Mouse (Mus musculus): ENCODE data around the gene Rasl11b.

The Rasl11b gene

DNA sequence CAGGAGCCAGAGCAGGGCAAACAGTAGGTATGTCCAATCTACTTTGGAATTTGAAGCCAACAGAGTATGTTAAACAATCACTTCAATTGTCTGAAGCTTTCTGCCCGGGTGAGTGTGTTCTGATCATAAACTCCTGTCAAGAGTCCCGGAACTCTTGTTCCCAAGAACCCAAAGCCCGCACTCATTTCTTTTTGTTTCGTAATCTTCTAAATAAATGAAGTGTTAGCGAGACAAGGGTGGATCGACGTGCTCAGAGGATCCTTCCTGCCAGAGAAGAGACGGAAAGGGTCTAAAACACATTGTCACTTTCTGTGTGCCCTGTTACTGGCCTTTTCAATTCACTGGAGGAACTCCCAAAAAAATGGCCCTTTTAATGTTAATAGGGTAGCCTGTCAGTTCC lies 6.2 kb upstream of the Rasl11b start:
- DNase-seq (ENCODE audit: low spot score): no peak

DNA sequence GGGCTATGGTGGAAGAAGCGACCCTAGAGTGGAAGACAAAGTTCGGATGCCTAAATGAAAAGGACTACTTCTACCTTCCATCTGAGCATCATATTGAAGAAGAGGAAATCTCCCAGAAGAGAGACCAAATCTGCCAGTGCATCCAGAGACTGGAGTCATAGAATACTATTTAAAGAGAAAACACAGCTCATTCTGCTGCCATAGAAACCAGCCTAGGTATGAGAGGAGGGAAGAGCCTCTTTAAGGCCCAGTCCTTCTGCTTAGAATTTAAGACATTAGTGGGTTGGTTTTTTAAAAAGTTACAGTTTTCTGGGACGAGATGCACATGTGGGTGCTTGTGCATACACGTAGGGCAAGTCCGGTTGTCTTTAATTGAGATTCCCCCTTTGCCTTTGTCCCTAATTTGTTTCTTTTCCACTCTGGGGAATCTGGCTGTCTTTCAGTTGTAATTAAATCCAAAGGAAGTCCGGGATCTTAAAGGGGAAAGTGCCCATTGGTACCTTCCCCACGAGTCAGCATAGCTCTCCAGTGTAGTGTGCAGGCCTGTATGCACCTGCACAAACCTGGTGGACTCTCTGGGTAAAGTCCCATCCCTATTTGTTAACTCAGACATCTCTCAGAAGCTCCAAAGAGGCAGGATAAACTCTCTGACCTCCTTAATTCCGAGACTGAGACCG lies 5.5 kb upstream of the Rasl11b start:
- no peak for DNase-seq (ENCODE audit: low spot score)

DNA sequence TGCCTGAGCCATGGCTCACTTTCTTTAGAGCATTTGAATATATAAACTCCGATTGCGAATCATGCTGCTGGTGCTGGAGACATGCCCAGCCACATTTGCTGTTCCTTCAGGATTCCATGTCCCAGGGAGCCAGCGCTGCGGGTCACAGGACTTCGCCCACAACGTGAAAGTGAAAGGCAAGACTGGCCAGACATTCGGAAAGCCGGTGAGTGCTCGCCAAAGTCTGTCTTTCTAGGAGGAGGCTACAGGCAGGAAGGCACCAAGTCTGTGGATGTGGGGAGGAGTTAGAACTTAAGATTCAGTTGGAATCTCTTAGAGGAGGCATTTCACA lies 5.0 kb upstream of the Rasl11b start:
- DNase-seq (ENCODE audit: low spot score): no peak

DNA sequence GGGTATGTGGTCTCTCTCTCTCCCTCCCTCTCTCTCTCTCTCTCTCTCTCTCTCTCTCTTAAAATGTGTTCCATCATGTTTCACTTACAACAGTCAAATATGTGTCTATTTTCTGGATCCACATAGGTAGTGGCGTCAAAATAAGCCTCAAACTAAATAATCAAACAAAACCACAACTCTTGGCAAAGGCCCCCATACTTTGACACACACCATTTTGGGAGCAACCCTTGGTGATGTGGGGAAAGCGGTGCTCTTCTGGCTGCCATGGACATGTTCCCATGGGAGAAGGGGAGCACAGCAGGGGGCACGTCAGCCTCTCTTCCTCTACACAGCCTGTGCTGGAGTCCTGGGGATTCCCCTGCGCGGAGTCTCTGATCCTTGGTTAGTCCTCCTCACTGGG lies 4.2 kb upstream of the Rasl11b start:
- no peak for DNase-seq (ENCODE audit: low spot score)

DNA sequence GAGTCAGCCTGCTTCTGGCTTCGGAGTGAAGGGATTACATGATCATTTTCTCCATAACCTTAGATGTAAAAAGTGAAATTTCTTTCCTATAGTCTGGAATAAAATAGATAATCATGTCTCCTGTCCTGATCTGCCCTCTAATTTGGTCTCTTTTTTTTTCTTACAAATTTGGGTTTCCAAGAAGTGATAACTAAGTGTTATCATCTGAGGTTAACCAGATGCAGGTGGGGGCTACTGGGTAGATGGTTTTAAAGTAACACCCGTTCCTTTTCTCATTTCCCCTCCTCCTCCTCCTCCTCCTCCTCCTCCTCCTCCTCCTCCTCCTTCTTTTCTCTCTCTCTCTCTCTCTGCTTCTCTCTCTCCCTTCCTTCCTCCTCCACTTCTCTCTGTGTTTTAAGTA lies 2.1 kb upstream of the Rasl11b start:
- DNase-seq (ENCODE audit: low spot score): no peak

DNA sequence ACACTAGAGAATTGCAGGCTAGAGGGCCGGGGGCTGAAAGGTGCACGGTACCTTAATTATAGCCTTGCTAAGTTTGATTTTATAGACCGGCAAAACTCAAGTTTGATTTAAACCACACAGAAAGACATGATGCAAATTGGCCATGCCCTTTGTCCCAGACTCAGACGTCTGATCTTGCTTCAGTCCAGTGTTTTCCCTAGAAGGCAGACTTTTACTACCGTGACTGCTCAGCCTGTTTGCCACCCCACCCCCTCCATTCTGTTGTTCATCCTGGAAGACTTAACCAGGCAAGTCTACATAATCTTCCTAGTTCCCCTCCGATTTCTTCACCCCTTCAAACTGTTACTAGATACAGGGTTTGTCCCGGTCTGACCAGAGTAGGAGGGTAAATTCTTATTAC lies 1.5 kb upstream of the Rasl11b start:
- no peak for DNase-seq (ENCODE audit: low spot score)

DNA sequence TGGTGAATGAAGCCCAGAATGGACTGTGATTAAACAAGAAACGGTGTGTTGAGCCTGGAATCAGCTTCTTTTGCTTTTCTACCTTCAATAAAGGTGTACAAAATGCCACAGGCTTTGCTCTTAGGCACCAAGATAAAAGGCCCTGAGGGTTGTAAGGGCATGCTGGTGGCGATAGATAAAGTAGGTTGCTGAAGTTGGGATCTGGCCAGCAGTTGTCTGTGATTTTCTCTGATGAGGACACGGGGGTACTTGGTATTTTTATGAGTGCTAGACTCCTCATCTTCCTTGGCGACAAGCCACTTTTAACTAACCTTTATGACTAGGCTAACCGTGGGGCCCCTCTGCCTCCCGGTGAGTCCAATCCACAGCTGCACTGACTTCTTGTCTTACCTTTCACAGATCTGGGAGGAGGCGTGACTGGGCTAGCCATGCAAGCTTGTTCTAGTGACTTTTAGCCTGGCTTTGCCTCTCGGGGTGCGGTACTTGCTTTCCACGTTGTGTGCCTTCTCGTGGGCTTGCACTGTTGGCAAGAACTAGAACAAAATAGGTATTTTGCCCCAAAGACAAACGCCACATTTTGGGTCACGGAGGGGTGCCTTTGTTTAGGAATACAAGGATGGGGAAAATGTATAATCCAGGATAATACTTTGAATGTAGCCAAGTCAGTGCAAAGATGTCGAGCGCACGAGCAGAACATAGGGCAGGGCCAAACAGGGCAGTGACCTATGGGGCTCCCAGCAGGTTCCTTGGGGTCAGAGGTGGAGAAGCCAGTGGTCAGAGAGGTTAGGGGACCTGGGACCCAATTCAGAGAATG lies 852 bp upstream of the Rasl11b start:
- no peak for DNase-seq (ENCODE audit: low spot score)

DNA sequence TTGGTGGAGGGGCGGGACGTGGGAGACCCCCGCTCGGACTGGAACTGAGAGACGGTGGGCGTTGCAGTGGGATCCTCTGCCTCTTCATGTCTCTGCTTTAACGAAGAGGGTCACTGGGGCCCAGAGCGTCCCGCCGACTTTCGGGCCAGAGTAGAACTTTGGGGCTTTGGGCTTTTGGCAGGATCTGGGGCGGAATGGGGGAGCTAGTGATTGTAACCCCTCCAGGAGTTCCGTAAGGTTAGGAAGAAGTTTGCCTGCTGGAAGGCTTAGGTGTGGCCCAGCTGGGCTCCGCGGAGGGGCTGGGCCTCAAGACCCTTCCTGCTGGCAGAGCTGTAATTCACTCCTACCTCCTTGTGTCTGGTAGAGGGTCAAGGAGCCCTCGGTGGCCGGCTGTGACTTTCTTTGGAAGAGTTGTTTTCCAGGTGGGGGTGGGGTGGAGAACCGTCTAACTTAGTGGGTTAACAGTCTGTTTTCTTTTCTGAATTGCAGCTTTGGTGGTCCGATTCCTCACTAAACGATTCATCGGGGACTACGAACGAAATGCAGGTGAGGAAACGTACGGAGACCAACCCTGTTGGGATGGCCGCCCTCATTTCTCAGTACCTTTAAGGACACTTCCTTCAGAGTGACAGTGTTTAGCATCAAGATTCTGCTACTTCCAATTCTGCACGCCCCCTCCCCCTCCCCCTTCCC lies 674 bp downstream of the Rasl11b start:
- DNase-seq (ENCODE audit: low spot score): no peak

DNA sequence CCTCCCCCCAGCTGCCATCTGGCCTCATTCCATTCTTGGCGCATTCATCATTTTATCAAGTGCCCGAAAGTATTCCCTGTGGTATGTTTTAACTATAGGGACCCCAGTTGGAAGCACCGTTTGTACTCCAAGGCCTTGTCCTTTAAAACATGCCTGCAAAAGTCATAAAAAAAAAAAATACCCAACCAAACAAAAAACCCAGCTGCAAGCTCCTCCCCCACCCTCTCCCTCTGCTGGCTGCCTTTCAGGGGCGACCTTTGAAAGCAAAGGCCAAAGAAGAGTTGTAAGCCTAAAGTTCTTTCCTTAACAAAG lies 1.2 kb downstream of the Rasl11b start:
- DNase-seq (ENCODE audit: low spot score): no peak

DNA sequence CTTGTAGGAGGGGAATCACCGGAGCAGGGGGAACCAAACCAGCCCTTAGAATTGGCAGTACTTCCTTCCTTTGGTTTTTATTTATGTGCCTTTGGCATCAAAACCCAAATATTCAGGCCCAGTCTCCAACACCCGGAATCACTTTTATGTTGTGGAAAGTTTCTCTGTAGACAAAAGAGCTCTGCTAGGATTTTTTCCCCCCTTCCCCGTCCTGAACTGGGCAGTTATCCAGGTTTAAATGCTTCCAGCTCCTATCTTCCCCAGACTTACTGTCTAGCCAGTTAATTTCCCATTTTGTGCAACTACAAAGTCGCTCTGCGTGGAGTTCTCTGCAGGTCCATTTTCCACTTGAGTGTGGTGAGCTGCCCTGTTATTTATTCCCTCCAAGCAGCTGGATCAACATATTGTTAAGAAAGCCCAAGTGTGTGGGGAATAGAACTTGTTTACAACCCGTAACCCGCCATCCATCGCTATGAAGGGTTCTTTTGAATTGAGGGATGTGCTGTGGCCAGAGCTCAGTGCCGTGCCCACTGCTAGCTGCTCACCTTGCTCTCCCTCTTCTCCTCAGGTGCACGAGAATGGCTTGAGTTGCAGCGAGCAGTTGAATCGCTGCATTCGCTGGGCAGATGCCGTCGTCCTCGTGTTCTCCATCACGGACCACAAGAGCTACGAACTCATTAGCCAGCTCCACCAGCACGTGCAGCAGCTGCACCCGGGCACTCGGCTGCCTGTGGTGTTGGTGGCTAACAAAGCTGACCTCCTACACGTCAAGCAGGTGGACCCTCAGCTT lies 2.6 kb downstream of the Rasl11b start:
- DNase-seq (ENCODE audit: low spot score): no peak

DNA sequence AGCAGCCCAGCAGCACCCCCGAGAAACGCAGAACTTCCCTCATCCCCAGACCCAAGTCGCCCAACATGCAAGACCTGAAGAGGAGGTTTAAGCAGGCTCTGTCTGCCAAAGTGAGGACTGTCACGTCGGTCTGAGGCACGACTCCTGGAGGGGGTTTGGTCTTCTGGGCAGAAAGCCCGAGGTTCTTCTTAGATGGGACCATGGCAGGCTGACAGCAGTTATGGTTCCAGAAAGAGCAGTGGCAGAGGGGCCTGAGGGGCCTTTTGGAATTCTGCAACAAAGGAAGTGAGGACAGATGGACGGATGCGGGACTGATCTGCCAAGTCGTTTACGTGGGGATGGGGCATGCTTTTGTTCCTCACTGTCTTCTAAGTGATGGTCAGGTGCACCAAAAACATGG lies 3.4 kb downstream of the Rasl11b start:
- no peak for DNase-seq (ENCODE audit: low spot score)

DNA sequence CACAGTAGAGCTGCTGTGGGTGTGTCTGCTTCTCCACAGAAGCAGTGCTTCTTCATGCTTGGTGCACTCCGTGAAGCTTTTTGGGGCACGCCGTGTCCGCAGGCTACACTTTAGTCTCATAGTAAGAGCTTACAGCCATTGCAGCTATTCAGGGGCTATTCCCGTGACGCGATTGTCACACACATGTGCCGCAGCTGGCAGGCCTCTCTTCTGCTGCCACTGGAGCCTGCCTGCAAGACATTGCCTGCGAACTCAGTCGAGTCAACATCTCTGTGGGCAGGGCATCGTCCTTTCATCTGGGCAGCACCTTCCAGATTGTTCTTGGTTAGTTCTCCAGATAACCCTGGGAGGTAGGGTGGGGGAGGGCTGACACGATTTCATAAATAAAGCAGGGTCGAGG lies 4.7 kb downstream of the Rasl11b start:
- DNase-seq (ENCODE audit: low spot score): no peak

DNA sequence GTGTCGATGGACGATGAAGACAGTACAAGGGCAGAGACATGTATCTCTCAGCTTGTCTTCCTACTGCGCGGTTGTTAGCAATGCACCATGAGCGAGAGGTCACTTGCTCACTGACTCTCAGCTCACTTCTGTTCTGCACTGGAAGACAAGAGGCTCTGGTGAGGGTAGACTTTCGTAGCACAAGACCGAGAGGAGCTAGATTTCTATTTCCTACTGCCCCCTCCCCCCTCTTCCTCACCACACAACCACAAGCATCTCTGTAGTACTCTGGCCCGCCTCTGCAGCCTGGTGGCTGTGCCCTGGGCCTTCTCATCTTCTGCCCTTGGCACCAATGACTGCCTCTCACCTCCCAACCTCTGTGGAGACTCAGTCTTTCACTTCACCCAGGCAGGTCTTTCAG lies 5.4 kb downstream of the Rasl11b start:
- DNase-seq (ENCODE audit: low spot score): no peak

DNA sequence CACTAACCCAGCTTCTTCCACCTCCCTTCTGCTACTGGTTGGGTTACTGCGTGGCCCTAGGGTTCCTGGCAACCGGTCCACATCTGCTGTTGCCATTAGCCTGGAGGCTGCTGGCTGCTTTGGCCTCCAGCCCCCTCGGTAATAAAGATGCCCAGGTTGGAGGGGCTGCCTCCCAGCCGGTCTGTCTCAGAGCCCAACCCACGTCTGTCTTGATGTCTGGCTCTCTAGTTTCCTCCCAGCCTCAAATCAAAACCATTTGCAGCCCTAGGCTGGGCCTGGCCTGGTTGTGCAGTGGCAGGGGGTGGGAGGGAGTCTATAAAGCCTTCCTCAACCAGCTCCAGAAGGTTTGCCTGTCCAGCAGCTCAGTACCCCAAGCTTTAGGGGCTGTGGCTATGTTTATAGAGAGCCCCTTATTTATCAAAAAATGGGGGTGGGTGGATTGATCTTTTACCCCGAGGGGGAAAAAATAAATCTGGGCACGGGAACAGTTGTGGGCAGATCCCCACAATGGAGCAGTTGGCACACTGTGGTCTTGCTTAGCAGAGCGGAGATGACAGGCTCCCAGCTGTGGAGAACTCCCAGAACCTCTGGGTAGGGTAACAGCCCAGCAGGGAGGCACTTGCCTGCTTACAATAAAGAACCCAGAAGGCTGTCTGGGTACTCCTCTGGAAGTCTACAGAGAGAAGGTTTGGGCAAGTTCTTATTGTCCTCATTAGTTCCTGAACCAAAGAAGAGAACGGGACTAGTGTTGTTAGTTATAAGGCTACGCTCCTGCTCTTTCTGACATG lies 6.7 kb downstream of the Rasl11b start:
- DNase-seq (ENCODE audit: low spot score): no peak

DNA sequence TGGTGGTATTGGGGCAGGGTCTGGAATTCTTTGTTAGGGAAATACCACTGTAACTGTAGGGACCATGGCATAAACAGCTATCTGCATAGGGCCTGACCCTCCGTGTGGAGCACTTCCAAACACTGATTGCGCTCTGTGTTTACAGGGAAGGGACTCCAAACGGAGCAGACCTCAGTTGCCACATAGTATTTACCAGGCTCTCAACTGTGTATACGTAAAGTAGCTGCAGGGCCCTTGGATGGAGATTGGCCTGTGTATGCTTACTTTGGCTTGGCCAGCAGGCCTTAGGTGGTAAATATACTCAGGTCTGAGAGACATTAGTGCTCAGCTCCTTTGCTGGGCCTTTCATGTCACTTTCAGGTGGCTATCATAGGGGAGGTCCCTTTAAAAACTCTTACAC lies 7.4 kb downstream of the Rasl11b start:
- no peak for DNase-seq (ENCODE audit: low spot score)

DNA sequence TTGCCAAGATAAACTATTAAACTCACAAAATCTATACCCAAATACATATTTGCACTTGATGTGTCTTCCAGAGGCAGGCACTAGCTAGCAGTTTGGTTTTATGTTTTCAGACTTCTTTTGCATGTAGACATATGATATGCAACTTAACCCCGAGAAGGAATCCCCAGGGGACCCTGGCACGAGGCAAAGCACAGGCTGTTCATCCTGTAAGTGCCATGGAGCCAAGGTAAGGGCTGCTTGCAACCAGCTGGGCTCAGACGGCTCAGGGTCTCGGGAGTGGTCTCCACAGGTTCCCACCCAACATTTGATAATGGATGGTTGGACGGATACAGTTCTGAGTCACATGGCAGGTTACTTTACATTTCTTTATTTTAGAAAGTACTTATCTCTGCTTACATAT lies 9.4 kb downstream of the Rasl11b start:
- DNase-seq (ENCODE audit: low spot score): no peak

DNA sequence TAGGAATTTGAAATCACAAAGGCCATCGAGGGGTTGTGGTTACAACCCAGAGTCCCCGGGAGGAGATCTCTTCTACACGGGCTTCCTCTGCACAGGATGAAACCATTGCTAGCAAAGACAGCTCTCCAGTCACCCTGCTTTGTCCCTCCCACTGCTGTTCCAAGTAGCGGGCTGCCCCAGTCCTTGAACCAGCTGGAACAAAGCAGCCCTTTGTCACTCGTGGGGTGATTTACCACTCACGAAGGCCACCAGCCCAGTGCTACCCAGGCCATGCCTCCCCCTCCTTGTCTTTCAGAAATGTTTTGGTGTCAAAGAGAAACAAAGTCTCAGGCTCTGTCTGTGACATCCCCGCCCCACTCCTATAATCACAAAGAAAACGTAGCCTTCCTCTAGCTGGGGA lies 10.4 kb downstream of the Rasl11b start:
- no peak for DNase-seq (ENCODE audit: low spot score)

DNA sequence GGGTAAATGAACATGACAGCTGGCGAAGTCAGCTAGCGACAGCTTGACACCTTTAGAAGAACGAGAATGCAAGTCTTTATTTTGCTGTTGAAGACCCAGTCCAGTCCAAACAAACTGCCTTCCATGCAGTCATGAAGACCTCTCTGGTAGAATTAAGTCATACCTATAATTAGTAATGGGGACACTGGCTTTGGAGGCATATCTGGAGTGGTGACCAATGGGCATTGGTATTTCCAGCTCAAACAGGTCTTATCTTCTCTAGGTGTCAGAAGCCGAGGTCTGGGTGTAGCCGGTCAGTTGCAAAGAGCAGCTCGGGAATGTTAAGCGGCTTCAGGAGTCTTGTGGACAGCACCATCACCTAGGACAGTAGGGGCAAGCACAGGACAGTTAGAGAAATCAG lies 11.0 kb downstream of the Rasl11b start:
- no peak for DNase-seq (ENCODE audit: low spot score)

DNA sequence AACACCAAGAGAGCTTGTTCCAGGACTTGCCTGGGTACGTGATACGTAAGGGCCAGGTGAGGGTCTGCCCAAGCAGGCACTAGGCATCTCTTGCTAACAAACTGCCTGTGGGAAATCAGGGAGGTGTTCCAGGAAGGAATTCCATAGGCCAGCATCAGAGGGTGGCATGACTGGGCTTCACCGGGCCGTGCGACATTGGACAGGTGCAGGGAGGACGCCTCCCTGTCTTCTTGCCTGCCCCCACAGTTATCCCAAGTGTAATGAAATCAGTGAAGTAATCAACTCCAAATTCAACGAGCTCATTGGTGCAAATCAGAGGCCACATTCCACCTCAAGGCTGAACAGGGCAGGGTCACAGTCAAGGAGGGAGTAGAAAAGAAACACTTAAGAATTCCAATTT lies 11.6 kb downstream of the Rasl11b start:
- no peak for DNase-seq (ENCODE audit: low spot score)

DNA sequence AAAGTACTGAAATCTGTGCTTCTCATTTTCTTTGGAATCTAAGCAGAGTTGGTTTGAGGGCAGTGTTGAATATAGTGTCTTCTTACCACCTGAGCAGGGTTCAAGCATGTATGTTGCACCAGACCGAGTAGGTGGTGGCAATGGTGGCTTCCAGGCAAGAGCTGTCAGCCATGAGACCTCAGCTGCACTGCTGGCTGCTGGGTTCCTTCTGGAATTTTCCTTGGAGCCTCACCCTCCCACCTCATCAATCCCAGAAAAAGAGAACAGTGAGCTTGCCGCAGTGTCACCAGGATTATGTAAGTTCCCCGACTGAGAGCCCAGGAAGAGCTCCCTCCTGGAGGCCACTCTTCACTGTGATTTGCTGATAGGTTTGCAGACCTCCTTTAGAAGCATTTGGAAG lies 12.1 kb downstream of the Rasl11b start:
- DNase-seq (ENCODE audit: low spot score): no peak

DNA sequence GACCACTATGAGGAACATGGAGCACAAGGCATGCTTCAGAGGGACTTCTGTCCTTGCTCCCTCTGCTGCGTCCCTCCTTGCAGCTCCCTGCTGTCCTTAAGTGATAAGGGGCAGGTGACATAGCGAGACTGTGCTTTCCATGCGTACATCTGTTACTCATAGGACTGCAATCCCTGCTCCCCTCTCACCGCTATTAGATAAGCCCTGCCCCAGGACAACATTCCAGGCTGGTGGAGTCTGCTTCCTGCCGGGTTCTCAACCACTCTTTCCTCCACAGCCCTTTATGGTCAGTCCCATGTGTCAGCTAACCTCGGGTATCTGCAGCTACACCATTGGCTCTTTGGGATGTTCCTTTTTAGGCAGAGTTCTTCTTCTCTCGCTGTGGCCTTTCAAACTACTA lies 13.4 kb downstream of the Rasl11b start:
- no peak for DNase-seq (ENCODE audit: low spot score)

DNA sequence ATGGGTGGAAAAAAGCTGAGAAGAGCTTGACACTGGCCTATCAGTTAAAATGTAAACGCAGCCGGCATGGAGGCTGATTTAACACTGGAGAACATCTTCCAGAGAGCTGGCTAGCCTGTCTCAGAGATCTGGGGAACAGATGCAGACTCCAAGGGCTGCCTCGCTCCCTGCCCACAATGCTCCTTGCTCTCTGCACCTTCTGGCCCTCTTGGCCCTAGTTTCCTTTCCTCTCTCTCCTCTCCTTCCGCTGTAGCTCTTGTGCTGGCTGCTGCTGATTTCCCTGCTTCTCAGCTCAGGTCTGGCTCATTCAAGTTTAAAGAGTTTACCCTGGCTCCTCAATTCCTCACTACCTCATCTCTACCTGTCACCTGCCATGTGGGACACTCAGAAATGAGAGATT lies 14.6 kb downstream of the Rasl11b start:
- DNase-seq (ENCODE audit: low spot score): no peak
